In genomic region chr12:32085856-32086255, GRCm38 (mm10) we compare ENCODE assay signal across 24 mouse cellular contexts. TPM values are rescaled to one million over a fixed set of nuclear protein-coding genes. Genes with fewer than 3 reads are reported as not detected.
DNase-seq lines count a peak whose midpoint lies in the region; ATAC-seq lines count a peak whose summit lies in the region.
"Had no signal": no experiment of that assay in that cellular context is flagged by ENCODE, and none has a peak within 500 bp of the region (broad histone marks: within the 10 kb centered on the region; RNA-seq: fewer than 3 reads in every experiment).

No protein-coding gene starts in this region.

- H3K27me3 ChIP-seq in liver, embryonic 12.5 days (replicated peaks) = no peaks in the 10 kb centered on the region
- no peaks in the 10 kb centered on the region for H3K27me3 ChIP-seq in liver, embryonic 11.5 days (replicated peaks; ENCODE audit: control insufficient read depth, insufficient read depth, low read length)
- H3K27me3 ChIP-seq: CH12.LX; embryonic facial prominence, embryonic 15.5 days; hindbrain, embryonic 12.5 days; hindbrain, embryonic 15.5 days had no signal

- no peak overlapping the region for H3K9ac ChIP-seq in liver, embryonic 12.5 days
- H3K9ac ChIP-seq in liver, embryonic 11.5 days (ENCODE audit: low read depth, low read length) = no peak overlapping the region
- H3K9ac ChIP-seq: embryonic facial prominence, embryonic 15.5 days; forebrain, postnatal 0 days; hindbrain, embryonic 12.5 days; hindbrain, embryonic 15.5 days had no signal

- peaks cover 9% of the 10 kb centered on the region for H3K36me3 ChIP-seq in liver, embryonic 12.5 days
- no peaks in the 10 kb centered on the region for H3K36me3 ChIP-seq in liver, embryonic 11.5 days (ENCODE audit: control insufficient read depth, insufficient read depth, low read length)
- H3K36me3 ChIP-seq: embryonic facial prominence, embryonic 15.5 days; G1E; hindbrain, embryonic 12.5 days; hindbrain, embryonic 15.5 days had no signal

- H3K4me1 ChIP-seq in liver, embryonic 12.5 days = peaks cover 50% of the 10 kb centered on the region
- H3K4me1 ChIP-seq in liver, embryonic 11.5 days (replicated peaks; ENCODE audit: control insufficient read depth, insufficient read depth, low read length) = peaks cover 19% of the 10 kb centered on the region
- H3K4me1 ChIP-seq: embryonic facial prominence, embryonic 15.5 days; hindbrain, embryonic 12.5 days; hindbrain, embryonic 15.5 days had no signal

- DNase-seq in adrenal gland, adult 2 months = peak; percentile 52
- DNase-seq in adrenal gland, postnatal 4 days (ENCODE audit: low spot score in 2 of 2) = no peak
- DNase-seq in liver, embryonic 11.5 days (ENCODE audit: low spot score) = no peak
- DNase-seq in NIH3T3 (ENCODE audit: low read depth) = peak; percentile 55
- peak; percentile 47 to 56 for DNase-seq in adrenal gland, postnatal 36 days
- no peak for DNase-seq in lung, postnatal 25 days (ENCODE audit: low spot score)
- DNase-seq: B cell, adult 2 months; cerebellum, adult 11-12 months; cerebellum, adult 8-10 months; cerebellum, postnatal 36 days; embryo, embryonic 11 days; forebrain, postnatal 0 days; gastrocnemius, adult 2 months; gastrocnemius, postnatal 14 days had no signal

- ATAC-seq in liver, embryonic 12.5 days = no peak
- ATAC-seq in liver, embryonic 11.5 days (replicated peaks; ENCODE audit: low FRiP score) = no peak
- ATAC-seq: activated CD4-positive, CD25-positive, alpha-beta regulatory T cell, adult 4 months; forebrain, embryonic 14.5 days; forebrain, postnatal 0 days; intestine, postnatal 0 days had no signal

- 90% methylated on average over 3 of the region's 3 CpGs for WGBS in liver, embryonic 12.5 days (ENCODE audit: insufficient replicate concordance)
- WGBS in liver, embryonic 11.5 days = 89% methylated on average over 3 of the region's 3 CpGs

- no peak overlapping the region for H3K4me2 ChIP-seq in liver, embryonic 12.5 days
- no peak overlapping the region for H3K4me2 ChIP-seq in liver, embryonic 11.5 days
- H3K4me2 ChIP-seq: embryonic facial prominence, embryonic 15.5 days; heart, embryonic 11.5 days; hindbrain, embryonic 12.5 days; hindbrain, embryonic 15.5 days had no signal

- peak overlapping the region; percentile 67 for H3K27ac ChIP-seq in liver, embryonic 12.5 days
- H3K27ac ChIP-seq in liver, embryonic 11.5 days (ENCODE audit: low read depth, low read length) = no peak overlapping the region
- H3K27ac ChIP-seq: embryonic facial prominence, embryonic 15.5 days; gastrocnemius, adult 2 months; hindbrain, embryonic 12.5 days; hindbrain, embryonic 15.5 days had no signal

- no peak overlapping the region for H3K4me3 ChIP-seq in liver, embryonic 12.5 days
- H3K4me3 ChIP-seq in liver, embryonic 11.5 days (ENCODE audit: low read depth, low read length) = no peak overlapping the region
- H3K4me3 ChIP-seq: embryonic facial prominence, embryonic 15.5 days; gastrocnemius, adult 2 months; hindbrain, embryonic 12.5 days; hindbrain, embryonic 15.5 days had no signal

- peaks cover 11% of the 10 kb centered on the region; the same call in 1 of the 2 replicates for H3K9me3 ChIP-seq in liver, embryonic 12.5 days (replicated peaks)
- 0 out of 2 replicates have a peak, but pooled peaks cover 2% of the 10 kb centered on the region for H3K9me3 ChIP-seq in liver, embryonic 11.5 days (ENCODE audit: control insufficient read depth, low read length)
- H3K9me3 ChIP-seq: embryonic facial prominence, embryonic 15.5 days; hindbrain, embryonic 15.5 days had no signal

RNA-seq across cellular contexts. Expression of gene Prkar2b, which starts 24.8 kb away (rescaled TPM):
- total RNA-seq in adrenal gland, adult 2 months (2021) = 100 to 1,000 TPM; 336 to 511 TPM
- polyA plus RNA-seq in adrenal gland, adult 2 months (2012; rRNA removed) = 134 and 196 TPM in 2 replicates
- total RNA-seq in adrenal gland, postnatal 4 days (2021) = 100 to 1,000 TPM; 187 to 200 TPM
- polyA plus RNA-seq in liver, embryonic 12.5 days (2016; fragmentation: Nextera tagmentation; extraction: Ambion mirVana) = 137 and 141 TPM in 2 replicates
- polyA plus RNA-seq in liver, embryonic 11.5 days (2014; fragmentation: Nextera tagmentation; extraction: Ambion mirVana) = 103 and 123 TPM in 2 replicates
- total RNA-seq in adrenal gland, postnatal 36 days (2021) = 100 to 1,000 TPM; 417 to 626 TPM

Comparison
In these comparisons a context has a peak if more than half of its experiments do, and no peak if none do; other contexts are left out.
1. DNase-seq: peak in adrenal gland, adult 2 months (single experiment), NIH3T3 (single experiment) and adrenal gland, postnatal 36 days (2 of 2); none in adrenal gland, postnatal 4 days (0 of 2), liver, embryonic 11.5 days (single experiment) and lung, postnatal 25 days (single experiment).